Mouse (Mus musculus) CH12F3 (cell line): Measurements from ENCODE around the gene Arhgap32.

Experiments used
- in situ Hi-C: fragments of 300-500 bp; cut with MboI; formaldehyde crosslinking; loops from 2 replicates; pipeline ENCODE4 v1.14.3; 2020; ENCODE audit warnings: low sequenced_read_pairs

Arhgap32 gene

DNA sequence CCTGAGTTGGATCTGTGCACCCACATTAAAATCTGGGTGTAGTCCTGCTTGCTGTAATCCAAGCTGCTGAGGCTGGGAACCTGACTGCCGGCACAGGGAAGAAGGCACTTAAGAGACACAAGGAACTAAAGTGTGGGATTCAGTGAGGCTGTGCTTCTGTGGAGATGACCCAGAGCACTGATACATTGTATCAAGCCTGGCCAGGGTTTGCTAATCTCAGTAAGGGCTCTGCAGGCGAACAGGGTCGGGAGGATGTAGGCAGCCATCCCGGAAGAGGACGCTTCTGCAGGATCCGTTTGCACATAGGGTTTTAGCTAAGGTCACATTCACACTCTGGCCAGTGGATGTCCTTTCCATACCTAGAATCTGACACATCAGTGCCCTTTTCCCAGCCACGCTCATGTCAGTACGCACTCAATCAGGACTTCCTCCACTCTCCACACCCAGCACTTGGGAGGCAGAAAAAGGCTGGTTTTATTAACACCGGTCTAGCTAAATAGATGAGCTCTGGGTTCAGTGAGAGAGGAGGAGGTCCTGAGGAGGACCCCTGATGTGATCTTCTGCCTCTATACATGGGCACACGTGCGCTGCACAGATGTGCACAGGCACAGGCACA, 20.9 kb downstream of the Arhgap32 start:
- in situ Hi-C loops, result no loop called here

- in situ Hi-C loops, result no loop called here
Measured at GRCm38 (mm10) chr9:32137697-32138426, 21.9 kb downstream of the Arhgap32 start.

DNA sequence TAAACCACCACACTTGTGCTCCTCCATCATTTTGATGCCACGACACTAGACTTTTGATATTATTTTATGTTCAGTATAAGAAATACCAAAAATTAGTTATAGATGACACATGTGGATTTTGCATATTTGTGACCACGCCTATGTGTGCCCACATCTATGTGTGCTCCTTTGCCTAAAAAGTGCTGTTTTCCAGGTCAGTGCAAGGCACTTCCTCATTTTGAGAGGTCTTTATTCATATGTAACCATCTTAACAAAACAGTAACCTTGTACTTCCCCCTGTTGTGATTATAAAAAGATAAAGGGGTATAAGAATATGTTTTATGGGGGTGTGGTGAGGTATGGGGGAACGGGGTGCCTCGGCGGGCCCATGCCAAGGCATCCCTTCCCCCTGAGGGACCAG, 22.7 kb downstream of the Arhgap32 start:
- in situ Hi-C loops, result no loop called here

DNA sequence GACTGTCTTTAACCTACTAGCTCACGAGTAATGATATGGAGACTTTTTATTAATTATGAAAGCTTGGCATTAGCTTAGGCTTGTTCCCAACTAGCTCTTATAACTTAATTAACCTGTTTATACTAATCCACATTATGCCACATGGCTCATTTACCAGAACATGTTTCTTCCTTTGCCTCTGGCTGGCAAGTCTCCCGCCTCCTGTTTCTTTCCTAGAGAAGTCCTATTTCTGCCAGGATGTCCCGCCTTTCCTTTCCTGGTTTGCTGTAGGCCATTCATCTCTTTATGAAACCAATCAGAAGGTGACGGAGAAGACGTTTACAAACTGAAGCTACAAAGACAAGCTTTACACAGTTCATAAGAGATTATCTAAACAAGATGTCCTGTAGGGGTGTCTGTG, 23.7 kb downstream of the Arhgap32 start:
- in situ Hi-C loops, result no loop called here

DNA sequence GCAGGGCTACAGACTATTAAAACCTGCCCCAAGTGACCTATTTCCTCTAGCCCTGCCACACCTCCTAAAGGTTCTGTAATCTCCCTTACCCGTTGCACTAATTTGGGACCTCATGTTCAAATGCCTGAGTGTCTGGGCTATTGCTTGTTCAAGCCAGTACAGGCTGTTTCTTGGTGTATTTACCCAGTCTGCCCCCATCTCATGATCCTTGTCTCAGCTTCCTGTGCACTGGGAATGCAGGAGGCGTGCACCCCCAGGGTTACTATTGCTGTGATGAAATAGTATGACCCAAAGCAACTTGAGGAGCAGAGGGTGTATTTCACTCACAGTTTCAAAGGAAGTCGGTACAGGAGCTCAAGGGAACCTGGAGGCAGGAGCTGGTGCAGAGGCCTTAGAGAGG, 26.9 kb downstream of the Arhgap32 start:
- in situ Hi-C loops, result no loop called here

DNA sequence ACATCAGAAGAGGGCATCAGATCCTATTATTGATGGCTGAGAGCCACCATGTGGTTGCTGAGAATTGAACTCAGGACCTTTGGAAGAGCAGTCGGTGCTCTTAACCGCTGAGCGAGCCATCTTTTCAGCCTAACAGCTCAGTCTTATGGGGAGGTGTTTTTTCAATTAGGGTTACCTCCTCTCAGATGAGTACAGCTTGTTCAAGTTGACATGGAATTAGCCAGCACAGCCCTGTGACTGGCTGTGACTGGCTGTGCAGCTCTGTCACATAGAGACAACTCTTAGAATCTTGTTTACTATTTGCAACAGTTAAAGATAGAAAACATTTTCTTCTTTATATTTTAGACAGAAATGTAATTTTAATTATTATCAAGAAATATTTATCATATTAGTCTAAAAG, 27.5 kb downstream of the Arhgap32 start:
- in situ Hi-C loops, result no loop called here

DNA sequence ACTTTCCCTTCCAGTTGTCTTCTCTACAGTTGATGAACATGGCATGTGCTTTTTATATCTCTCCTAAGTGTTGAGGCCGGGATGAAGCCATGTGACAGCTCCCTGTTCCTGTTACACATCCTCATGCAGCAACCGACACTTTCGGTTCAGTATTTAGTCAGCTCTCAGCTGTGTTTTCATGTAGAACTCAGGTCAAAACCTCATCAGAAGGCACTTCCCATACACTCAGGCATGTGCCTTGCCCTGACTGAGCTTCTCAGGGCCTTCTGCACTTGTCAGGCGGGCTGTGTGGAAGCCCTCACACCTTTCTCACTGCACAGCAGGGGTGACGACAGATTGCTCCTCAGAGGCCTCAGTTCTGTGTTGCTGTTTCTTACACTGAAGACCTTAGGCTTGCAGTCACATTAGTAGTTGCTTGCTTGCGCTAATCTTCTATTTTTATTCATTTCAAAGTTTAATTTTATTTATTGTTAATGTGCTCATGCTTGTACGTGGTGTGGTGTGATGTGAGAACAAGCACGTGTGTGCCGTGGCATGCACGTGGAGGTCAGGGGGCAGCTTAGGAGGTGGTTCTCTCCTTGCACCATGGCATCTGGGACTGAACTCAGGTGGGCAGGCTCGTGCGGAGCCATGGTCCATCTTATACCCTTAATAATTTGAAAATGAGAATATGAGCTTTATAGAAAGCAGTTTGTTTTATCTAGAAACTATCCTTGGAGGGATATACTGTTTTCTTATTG, 30.5 kb downstream of the Arhgap32 start:
- in situ Hi-C loops, result no loop called here

GRCm38 (mm10) chr9:32149241-32149640, 33.3 kb downstream of the Arhgap32 start:
- in situ Hi-C loops, result no loop called here

GRCm38 (mm10) chr9:32149836-32150642, 34.1 kb downstream of the Arhgap32 start:
- in situ Hi-C loops, result loop anchor here (25.0 kb wide), 2 partner anchors 188 to 588 kb away; no protein-coding TSS in a partner anchor

DNA sequence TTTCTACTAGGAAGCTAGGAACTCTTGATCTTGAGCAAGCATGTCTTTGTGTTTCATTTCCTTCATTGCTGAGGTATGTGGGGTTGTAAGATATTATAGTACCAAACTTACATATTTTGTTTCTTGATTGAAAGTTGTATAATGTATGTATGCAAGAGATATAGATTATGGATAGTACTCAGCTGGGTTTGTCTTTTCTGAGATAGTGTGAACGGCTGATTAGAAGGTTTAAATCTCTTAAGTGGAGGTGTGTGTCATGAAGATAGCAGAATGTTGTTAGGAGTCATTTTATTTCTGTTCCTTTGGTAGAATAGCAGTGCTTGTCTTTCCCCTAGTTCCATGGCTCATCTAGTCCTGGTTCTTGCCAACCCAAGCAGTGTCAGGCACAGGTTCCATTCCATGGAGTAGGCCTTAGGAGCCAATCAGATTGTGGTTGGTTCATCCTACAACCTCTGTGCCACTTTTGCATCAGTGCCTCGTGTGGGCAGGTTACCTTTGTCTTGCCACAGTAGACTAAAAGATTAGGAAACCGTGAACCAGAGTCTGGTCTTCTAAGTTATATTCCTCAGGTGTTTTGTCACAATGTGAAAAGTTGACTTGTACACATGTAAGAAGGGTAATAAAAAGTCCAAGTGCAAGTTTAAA, 38.9 kb downstream of the Arhgap32 start:
- in situ Hi-C loops, result loop anchor here (25.0 kb wide), 2 partner anchors 193 to 593 kb away; no protein-coding TSS in a partner anchor

DNA sequence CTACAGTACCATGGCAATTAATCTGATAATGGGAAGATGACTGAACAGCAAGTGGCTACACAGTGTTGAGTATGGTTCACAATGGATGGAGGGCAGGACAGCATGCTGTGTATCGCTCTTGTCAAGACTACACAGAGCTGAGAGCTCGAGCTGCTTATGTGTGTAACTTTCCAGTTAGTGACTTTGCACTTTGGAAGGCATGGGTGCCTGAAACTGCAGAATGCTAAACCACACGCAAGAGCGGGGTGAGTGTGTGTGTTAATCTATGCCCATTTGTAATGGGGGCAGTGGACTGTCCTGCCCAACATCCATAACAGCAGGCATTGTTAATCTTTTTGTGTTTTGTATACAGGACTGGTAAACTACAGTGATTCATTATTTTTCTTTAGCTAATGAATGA, 40.8 kb downstream of the Arhgap32 start:
- in situ Hi-C loops, result loop anchor here (25.0 kb wide), 2 partner anchors 194 to 594 kb away; no protein-coding TSS in a partner anchor

DNA sequence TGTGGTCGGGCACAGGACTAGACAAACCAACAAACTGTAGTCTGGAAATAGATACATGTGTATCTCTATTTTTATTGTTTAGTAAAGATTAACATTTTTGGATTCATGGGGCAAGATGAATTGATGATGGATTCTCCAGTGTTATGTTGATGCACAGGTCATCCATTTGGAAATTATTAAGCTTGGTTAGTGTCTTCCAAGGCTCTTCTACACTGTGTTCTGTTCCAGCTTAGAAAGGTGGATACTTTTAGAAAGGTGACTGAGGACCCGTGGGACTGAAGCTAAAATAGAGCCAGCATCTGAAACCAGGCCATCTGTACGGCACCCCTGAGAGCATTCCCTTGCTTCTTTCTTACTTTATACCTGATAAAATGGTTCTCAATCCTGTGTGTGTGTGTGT, 41.3 kb downstream of the Arhgap32 start:
- in situ Hi-C loops, result loop anchor here (25.0 kb wide), 2 partner anchors 195 to 595 kb away; no protein-coding TSS in a partner anchor

- in situ Hi-C loops, result loop anchor here (25.0 kb wide), 2 partner anchors 197 to 597 kb away; no protein-coding TSS in a partner anchor
Measured at GRCm38 (mm10) chr9:32158837-32159543, 43.1 kb downstream of the Arhgap32 start.

- in situ Hi-C loops, result loop anchor here (25.0 kb wide), 2 partner anchors 197 to 597 kb away; no protein-coding TSS in a partner anchor
Measured at GRCm38 (mm10) chr9:32159724-32160123, 43.8 kb downstream of the Arhgap32 start.

DNA sequence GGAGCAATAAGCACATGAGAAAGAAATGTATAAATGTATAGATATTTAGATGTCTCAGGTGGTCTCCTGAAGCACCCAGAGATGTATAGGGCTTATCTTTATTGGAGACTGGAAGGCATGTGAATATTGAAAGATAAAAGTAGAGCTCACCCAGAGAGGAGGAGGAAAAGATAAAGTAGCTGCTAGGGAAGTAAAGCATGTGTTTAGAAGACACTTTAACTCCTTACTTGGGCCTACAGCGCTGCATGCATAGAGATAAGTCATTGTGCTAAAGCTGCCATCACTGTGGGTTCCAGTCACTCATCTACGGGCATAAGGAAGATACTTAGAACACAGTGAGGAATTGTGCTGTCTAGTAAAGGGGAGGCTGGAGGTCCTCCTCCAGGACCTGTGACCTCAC, 46.9 kb downstream of the Arhgap32 start:
- in situ Hi-C loops, result loop anchor here (25.0 kb wide), 2 partner anchors 200 to 600 kb away; no protein-coding TSS in a partner anchor

- in situ Hi-C loops, result loop anchor here (25.0 kb wide), 2 partner anchors 202 to 602 kb away; no protein-coding TSS in a partner anchor
Measured at GRCm38 (mm10) chr9:32163820-32164219, 47.9 kb downstream of the Arhgap32 start.

DNA sequence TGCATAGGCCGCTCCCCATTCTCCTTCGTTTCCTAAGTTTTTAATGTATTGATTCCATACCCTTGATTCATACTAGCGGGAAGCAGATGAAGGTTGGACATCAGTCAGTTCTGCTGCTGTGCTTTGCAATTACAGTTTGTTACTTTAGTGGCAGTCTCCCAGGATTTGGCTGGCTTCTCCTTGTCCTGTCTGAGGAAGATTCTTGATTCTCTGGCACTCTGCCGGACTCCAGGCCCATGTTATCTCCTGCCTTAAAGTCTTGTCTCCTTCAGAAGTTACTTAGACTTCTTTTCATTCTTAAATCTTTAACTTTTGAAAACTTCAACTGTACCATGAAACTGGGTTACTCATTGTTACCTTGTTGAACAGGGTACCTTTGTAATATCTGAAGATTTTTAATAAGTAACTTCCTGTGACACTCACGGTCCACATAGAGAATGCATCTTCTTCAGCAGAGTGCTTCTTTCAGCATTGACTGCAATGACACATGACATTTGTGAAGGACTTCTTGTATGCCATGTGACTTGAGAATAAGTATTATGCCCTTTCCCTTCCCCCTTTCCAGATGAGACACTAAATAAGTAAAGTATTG, 52.7 kb downstream of the Arhgap32 start:
- in situ Hi-C loops, result loop anchor here (25.0 kb wide), 2 partner anchors 206 to 606 kb away; no protein-coding TSS in a partner anchor

GRCm38 (mm10) chr9:32170713-32171112, 54.8 kb downstream of the Arhgap32 start:
- in situ Hi-C loops, result loop anchor here (25.0 kb wide), 2 partner anchors 208 to 608 kb away; no protein-coding TSS in a partner anchor

DNA sequence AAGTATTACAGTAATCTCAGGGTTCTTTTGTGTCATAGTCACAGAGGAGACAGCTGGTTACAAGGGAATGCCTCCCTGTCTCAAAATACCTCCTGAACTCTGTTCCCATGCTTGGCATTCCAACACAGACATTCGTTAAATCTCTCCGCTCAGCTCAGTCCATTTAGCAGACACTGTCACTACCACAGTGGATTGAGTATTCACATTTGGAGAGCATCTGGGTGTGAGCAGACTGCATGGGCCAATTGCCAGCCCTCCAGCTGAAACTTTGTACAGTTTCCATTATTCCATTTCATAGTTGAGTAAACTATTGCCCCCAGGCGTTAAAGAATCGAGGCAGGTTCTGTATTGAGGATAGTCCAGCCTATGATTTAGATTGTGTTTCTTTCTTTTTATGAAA, 60.7 kb downstream of the Arhgap32 start:
- in situ Hi-C loops, result no loop called here
